Mouse (Mus musculus) lung, embryonic 15.5 days (tissue): Measurements from ENCODE around the gene Klc4. TPM values are rescaled to one million over a fixed set of nuclear protein-coding genes. Genes with fewer than 3 reads are reported as not detected.

Experiments
- ATAC-seq: fragments of 200-750 bp; cut with Nextera tagmentation; 2 replicates; pipeline ENCODE4 v1.8.0; 2017; ENCODE audit warnings: moderate number of reproducible peaks, borderline replicate concordance; ENCODE audit not compliant: low FRiP score, low TSS enrichment; ENCODE audit errors: extremely low read depth
- H3K27ac ChIP-seq: fragments of 300-500 bp; sonication (generic); 2 replicates; pipeline ENCODE4 v1.5.1; 2015; ENCODE audit warnings: moderate library complexity, mild to moderate bottlenecking, inconsistent platforms
- H3K27me3 ChIP-seq: fragments of 300-500 bp; sonication (generic); 2 replicates; pipeline ENCODE4 v1.6.1; 2015; ENCODE audit warnings: inconsistent platforms
- H3K36me3 ChIP-seq: fragments of 300-500 bp; sonication (generic); 2 replicates; pipeline ENCODE4 v1.6.1; 2015; ENCODE audit warnings: inconsistent platforms
- H3K4me1 ChIP-seq: fragments of 300-500 bp; sonication (generic); 2 replicates; pipeline ENCODE4 v1.6.1; 2015; ENCODE audit warnings: inconsistent platforms
- H3K4me2 ChIP-seq: fragments of 300-500 bp; sonication (generic); 2 replicates; pipeline ENCODE4 v1.6.1; 2015; ENCODE audit warnings: inconsistent platforms, mild to moderate bottlenecking, moderate library complexity
- H3K4me3 ChIP-seq: fragments of 300-500 bp; sonication (generic); 2 replicates; pipeline ENCODE4 v1.5.1; 2015; ENCODE audit warnings: mild to moderate bottlenecking, inconsistent platforms
- H3K9ac ChIP-seq: fragments of 300-500 bp; sonication (generic); 2 replicates; pipeline ENCODE4 v1.6.1; 2015; ENCODE audit warnings: inconsistent platforms
- H3K9me3 ChIP-seq: fragments of 300-500 bp; sonication (generic); 2 replicates; pipeline ENCODE4 v1.6.1; 2016; ENCODE audit warnings: inconsistent platforms
- WGBS: fragments of 180-500 bp; shearing (Covaris S2); methylation state at CpG from one replicate; pipeline ENCODE4 v1.1.7; 2015; 5-methylcytosine and 5-hydroxymethylcytosine counted together
- polyA plus RNA-seq: library from polyadenylated mRNA; unstranded; fragments of >200 nt; fragmentation: Nextera tagmentation; extraction: Ambion mirVana; gene quantifications from 2 replicates; pipeline ENCODE4 v1.2.1, GENCODE M21; 2015

Gene Klc4
- polyA plus RNA-seq, 1 experiment from 2014 or later, result 25.8 TPM

- under 1% methylated on average over 58 of the region's 58 CpGs for WGBS
- Histone ChIP-seq H3K9me3 (no peaks in the 10 kb centered on the region), H3K9ac (peak within 1 kb of the TSS; percentile 84), H3K4me1 (peaks cover 41% of the 10 kb centered on the region), H3K27ac (peak within 1 kb of the TSS; percentile 96), H3K27me3 (no peaks in the 10 kb centered on the region), H3K36me3 (peaks cover 40% of the 10 kb centered on the region), H3K4me3 (peak within 1 kb of the TSS; percentile 70), H3K4me2 (peak within 1 kb of the TSS; percentile 87)
- ATAC-seq, result peak; percentile 94
Observed at GRCm38 (mm10) chr17:46650232-46651031, 4.6 kb upstream of the Klc4 start, which contains the start of gene Cul7. TSS of gene Cul7 (plus strand) at chr17:46650337.

DNA sequence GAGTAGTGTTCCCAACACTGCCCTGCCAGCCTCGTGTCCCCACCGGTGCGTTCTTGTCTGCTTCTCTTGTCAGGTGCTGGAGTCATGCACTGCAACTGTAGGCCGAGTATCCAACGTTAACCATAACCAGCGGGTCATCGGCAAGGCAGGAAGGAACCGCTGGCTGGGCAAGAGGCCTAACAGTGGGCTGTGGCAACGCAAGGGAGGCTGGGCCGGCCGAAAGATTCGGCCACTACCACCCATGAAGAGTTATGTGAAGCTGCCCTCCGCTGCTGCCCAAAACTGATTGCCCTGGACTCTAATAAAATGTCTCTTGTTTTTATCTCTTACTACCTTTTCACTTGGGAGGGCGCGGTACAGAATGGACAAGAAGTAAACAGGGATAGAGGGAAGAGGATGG, 4.0 kb upstream of the Klc4 start:
- no peaks in the 10 kb centered on the region for H3K27me3 ChIP-seq
- WGBS, result 24% methylated on average over 15 of the region's 15 CpGs
- peaks cover 47% of the 10 kb centered on the region for H3K4me1 ChIP-seq
- peak overlapping the region; percentile 96 for H3K27ac ChIP-seq
- peak overlapping the region; percentile 84 for H3K9ac ChIP-seq
- peaks cover 36% of the 10 kb centered on the region for H3K36me3 ChIP-seq
- H3K9me3 ChIP-seq, result no peaks in the 10 kb centered on the region
- peak overlapping the region; percentile 87 for H3K4me2 ChIP-seq
- ATAC-seq, result no peak
- peak overlapping the region; percentile 70 for H3K4me3 ChIP-seq

- Histone ChIP-seq H3K36me3 (peaks cover 23% of the 10 kb centered on the region), H3K9me3 (no peaks in the 10 kb centered on the region), H3K4me1 (peaks cover 55% of the 10 kb centered on the region), H3K4me3 (no peak overlapping the region), H3K9ac (no peak overlapping the region), H3K27me3 (no peaks in the 10 kb centered on the region), H3K27ac (no peak overlapping the region), H3K4me2 (no peak overlapping the region)
- ATAC-seq, result no peak
- WGBS, result 85% methylated on average over 9 of the region's 9 CpGs
Observed at GRCm38 (mm10) chr17:46648436-46648835, 2.6 kb upstream of the Klc4 start.

GRCm38 (mm10) chr17:46647279-46647678, 1.5 kb upstream of the Klc4 start:
- H3K36me3 ChIP-seq, result peaks cover 13% of the 10 kb centered on the region; the same call in 1 of the 2 replicates
- H3K4me2 ChIP-seq, result no peak overlapping the region; the same call in 1 of the 2 replicates
- no peak overlapping the region for H3K4me3 ChIP-seq
- no peak for ATAC-seq
- H3K4me1 ChIP-seq, result peaks cover 47% of the 10 kb centered on the region
- 87% methylated on average over 7 of the region's 7 CpGs for WGBS
- H3K27ac ChIP-seq, result no peak overlapping the region
- no peak overlapping the region for H3K9ac ChIP-seq
- H3K27me3 ChIP-seq, result no peaks in the 10 kb centered on the region
- no peaks in the 10 kb centered on the region for H3K9me3 ChIP-seq

GRCm38 (mm10) chr17:46646322-46646662, 470 bp upstream of the Klc4 start:
- H3K4me3 ChIP-seq, result peak overlapping the region; percentile 97
- WGBS, result 0% methylated on average over 19 of the region's 19 CpGs
- peak overlapping the region; percentile 93 for H3K4me2 ChIP-seq
- peak overlapping the region; percentile 85 for H3K27ac ChIP-seq
- H3K27me3 ChIP-seq, result no peaks in the 10 kb centered on the region
- peaks cover 37% of the 10 kb centered on the region for H3K4me1 ChIP-seq
- no peak for ATAC-seq
- peaks cover 19% of the 10 kb centered on the region; the same call in 1 of the 2 replicates for H3K36me3 ChIP-seq
- no peaks in the 10 kb centered on the region for H3K9me3 ChIP-seq
- H3K9ac ChIP-seq, result peak overlapping the region; percentile 95

DNA sequence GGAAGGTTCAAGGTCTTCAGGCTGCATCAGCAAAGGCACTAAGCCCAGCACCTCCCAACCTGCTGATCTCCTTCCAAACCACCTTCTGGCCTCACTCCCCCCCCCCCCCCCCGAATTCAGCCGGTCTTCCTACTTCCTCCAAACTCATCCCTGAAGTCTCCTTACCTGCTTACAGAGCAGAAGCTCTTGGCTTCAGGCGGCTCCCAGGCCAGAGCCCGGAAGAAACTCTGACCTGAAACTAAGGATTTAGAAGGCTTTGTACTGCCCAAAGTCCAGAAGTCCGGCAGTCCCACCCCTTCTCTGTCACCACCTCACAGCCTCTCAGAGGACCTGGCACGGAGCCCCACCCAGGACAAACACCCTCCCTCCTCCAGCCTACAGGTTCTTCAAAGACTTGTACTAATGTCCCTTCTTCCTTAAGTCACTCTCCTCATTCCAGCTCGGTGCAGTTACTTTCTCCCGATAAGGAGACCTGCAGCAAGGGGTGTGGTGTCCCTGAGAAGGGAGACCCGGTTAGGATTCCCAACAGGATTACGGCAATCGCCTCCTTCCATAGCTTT, 826 bp downstream of the Klc4 start:
- Histone ChIP-seq H3K36me3 (peaks cover 23% of the 10 kb centered on the region; the same call in 1 of the 2 replicates), H3K27ac (peak overlapping the region; percentile 73), H3K4me3 (peak overlapping the region; percentile 97), H3K4me1 (peaks cover 32% of the 10 kb centered on the region), H3K4me2 (peak overlapping the region; percentile 93), H3K9me3 (no peaks in the 10 kb centered on the region), H3K27me3 (no peaks in the 10 kb centered on the region), H3K9ac (peak overlapping the region; percentile 68)
- 6% methylated on average over 11 of the region's 11 CpGs for WGBS
- no peak for ATAC-seq

DNA sequence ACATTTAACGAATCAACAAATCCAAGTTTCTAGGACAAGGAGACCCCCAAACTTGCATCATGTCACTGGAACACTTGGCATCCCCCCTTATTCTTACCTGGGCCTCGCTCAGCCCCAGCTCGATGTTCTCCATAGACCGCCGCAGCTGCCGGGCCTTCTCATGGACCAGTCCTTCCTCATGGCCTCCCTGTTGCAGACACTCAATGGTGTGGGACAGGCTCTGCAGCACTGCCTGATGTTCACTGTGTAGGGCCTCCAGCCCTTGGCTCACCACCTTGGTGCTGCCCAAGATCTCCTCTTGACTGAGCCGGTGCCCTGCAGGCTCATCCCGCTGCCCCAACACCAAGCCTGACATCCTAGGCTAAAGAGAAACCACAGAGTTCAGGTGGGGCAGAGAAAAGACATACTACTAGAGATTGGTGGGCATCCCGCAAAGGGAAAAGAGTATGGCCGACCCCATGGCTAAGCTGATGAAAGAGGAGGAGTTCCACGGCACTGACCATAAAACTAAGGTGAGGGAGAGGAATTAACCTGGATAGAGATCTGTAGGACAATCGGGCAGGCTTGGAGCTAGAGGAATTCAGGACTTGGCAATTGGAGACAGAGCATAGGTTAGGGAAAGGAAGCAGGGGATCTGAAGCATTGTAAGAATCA, 1.5 kb downstream of the Klc4 start:
- 0 out of 2 replicates have a peak overlapping the region, but pooled peaks have one; percentile 68 for H3K9ac ChIP-seq
- no peak for ATAC-seq
- no peaks in the 10 kb centered on the region for H3K9me3 ChIP-seq
- no peaks in the 10 kb centered on the region for H3K27me3 ChIP-seq
- H3K4me1 ChIP-seq, result peaks cover 25% of the 10 kb centered on the region
- H3K27ac ChIP-seq, result no peak overlapping the region
- H3K4me2 ChIP-seq, result peak overlapping the region; percentile 93; the same call in 1 of the 2 replicates
- 90% methylated on average over 12 of the region's 12 CpGs for WGBS
- peak overlapping the region; percentile 97; the same call in 1 of the 2 replicates for H3K4me3 ChIP-seq
- peaks cover 28% of the 10 kb centered on the region; the same call in 1 of the 2 replicates for H3K36me3 ChIP-seq

GRCm38 (mm10) chr17:46642060-46642459, 3.8 kb downstream of the Klc4 start:
- 82% methylated on average over 17 of the region's 17 CpGs for WGBS
- Histone ChIP-seq H3K4me3 (no peak overlapping the region), H3K4me1 (peaks cover 24% of the 10 kb centered on the region), H3K9ac (no peak overlapping the region), H3K4me2 (no peak overlapping the region), H3K27ac (no peak overlapping the region), H3K36me3 (peaks cover 22% of the 10 kb centered on the region; the same call in 1 of the 2 replicates), H3K27me3 (no peaks in the 10 kb centered on the region), H3K9me3 (no peaks in the 10 kb centered on the region)
- ATAC-seq, result no peak

- Histone ChIP-seq H3K9ac (no peak overlapping the region), H3K9me3 (no peaks in the 10 kb centered on the region), H3K4me1 (peaks cover 19% of the 10 kb centered on the region), H3K4me3 (no peak overlapping the region), H3K4me2 (no peak overlapping the region), H3K36me3 (peaks cover 22% of the 10 kb centered on the region; the same call in 1 of the 2 replicates), H3K27ac (no peak overlapping the region), H3K27me3 (no peaks in the 10 kb centered on the region)
- ATAC-seq, result no peak
- 71% methylated on average over 9 of the region's 9 CpGs for WGBS
Observed at GRCm38 (mm10) chr17:46639929-46640328, 5.9 kb downstream of the Klc4 start.

DNA sequence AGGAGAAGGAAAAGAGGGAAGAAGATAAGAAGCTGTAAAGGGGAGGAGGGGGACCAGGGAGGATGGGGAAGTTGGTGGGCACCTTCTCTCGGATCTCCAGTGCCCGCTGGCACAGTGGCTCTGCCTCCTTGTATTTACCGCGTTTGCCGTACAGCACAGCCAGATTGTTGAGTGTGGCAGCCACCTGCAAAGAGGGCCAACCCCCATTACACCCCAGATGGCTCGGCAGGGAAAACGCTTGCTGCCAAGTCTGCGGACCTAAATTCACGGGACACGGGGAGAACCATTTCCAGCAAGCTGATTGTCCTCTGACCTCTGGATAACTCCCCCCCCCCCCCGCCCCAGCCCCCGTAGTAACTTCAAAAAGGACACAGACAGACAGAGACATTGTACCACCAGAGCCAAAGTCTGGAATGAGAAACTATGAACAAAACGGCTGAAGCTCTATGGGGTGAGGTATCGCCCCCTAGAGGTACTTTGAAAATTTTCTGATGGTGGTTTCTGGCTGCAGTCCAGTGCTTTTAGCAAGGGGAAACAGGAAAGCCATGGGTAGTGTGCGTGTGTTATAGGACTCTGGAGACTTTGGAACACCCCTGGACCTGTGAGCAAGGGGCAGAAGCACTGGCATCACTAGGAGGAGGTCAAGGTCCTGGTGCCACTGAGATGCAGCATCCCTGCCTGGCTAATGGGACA, 8.8 kb downstream of the Klc4 start:
- H3K9me3 ChIP-seq, result no peaks in the 10 kb centered on the region
- H3K27ac ChIP-seq, result 0 out of 2 replicates have a peak overlapping the region, but pooled peaks have one; percentile 6
- WGBS, result 16% methylated on average over 15 of the region's 15 CpGs
- peak overlapping the region; percentile 41 for H3K4me2 ChIP-seq
- H3K4me3 ChIP-seq, result no peak overlapping the region; the same call in 1 of the 2 replicates
- ATAC-seq, result no peak
- H3K27me3 ChIP-seq, result no peaks in the 10 kb centered on the region
- peaks cover 10% of the 10 kb centered on the region for H3K4me1 ChIP-seq
- no peak overlapping the region for H3K9ac ChIP-seq
- H3K36me3 ChIP-seq, result peaks cover 20% of the 10 kb centered on the region; the same call in 1 of the 2 replicates

DNA sequence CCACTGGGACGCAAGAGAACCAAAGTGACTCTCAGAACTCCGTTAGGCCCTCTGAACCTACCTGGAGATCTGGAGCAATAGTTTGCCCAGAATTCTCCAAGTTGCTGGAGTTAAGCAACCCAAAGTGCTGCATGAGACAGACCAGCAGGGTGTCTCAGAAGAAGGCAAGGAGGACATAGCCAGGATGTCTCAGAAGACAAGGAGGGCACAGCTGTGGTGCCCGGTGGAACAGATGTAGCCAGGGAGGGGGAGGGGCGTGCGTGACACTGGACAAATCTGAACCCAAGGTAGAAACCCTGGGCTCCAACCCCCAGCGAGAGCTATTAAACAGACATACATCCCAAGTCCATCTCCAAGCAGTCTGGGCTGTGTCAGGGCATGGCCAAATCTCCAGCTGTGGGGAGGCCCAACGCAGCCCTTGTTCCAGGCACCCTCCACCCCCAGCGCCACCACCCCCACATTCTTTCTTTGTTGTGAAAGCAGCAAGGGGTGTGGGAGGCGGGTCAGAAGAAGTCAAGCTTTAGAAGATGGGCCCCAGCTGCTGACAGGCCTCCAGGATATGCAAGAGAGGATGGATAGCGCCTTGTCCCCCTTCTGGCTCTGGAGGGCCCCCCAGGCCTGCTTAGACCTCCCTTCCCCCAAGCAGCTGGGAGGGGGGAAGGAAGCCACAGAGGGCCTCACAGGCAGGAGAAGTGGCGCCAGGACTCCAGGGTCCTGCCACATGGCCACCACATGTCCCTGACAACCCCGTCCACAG, 16.0 kb downstream of the Klc4 start:
- no peaks in the 10 kb centered on the region for H3K27me3 ChIP-seq
- peak; percentile 92 for ATAC-seq
- peak overlapping the region; percentile 71 for H3K4me2 ChIP-seq
- H3K36me3 ChIP-seq, result 0 out of 2 replicates have a peak, but pooled peaks cover 5% of the 10 kb centered on the region
- H3K9ac ChIP-seq, result peak overlapping the region; percentile 99
- peaks cover 52% of the 10 kb centered on the region for H3K4me1 ChIP-seq
- peak overlapping the region; percentile 99 for H3K27ac ChIP-seq
- no peaks in the 10 kb centered on the region for H3K9me3 ChIP-seq
- peak overlapping the region; percentile 97 for H3K4me3 ChIP-seq
- 9% methylated on average over 12 of the region's 12 CpGs for WGBS
